Mouse (Mus musculus): ENCODE data around the gene Synpo2.
A peak's percentile ranks its signal among the peaks of the same experiment; 100 is the strongest.

DNA sequence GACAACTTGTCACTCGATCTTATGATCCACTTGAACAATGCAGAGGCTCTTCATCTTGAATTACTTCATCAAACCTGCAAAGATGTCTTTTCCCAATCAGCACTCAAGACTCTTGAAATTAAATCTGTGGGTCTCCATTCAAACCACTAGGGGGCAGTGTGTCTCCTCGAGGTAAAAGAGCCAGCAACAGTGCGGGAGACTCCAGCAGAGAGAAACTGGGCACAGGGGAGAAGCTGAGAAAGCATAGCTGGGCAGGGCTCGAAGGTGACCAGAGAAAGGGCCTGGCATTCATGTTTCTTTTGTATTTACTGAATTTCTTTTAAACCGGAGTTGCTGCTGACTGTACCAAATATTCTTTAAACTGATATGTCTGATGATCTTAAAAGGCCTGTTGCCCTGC is 67.1 kb downstream of the Synpo2 start:
- TF ChIP-seq EP300 (IDR thresholded peaks at IDR 0.05) (no peak), CTCF (IDR thresholded peaks at IDR 0.05) (peak; percentile 87)

All from lung, postnatal 0 days (tissue).